Mouse (Mus musculus): Measurements from ENCODE around the gene Rbfox1. TPM values are rescaled to one million over a fixed set of nuclear protein-coding genes. Genes with fewer than 3 reads are reported as not detected.

Rbfox1 gene
- polyA plus RNA-seq, 1 experiment from 2014 or later = 3.3 TPM

DNA sequence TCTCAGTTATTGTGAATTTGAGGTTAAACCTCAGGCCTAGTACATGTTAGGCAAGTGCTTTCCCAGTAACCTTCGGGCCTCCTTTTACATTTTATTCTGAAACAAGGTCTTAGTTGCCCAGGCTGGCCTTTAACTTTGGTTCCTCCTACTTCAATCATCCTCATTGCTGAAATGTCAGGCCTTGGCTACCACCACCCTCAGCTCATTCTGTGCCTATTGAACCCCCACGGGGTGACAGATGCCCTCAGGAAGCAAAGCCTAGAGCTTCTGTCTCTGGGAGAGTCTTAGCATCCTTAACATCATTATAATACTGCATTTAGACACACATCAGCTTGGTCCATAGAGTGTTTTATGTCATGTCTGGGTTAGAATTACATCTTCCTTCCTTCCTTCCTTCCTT, 1162.3 kb downstream of the Rbfox1 start:
- no peaks in the 10 kb centered on the region for H3K36me3 ChIP-seq (ENCODE audit: insufficient read depth, low read length)
- H3K4me2 ChIP-seq (ENCODE audit: low read length) = no peak overlapping the region
- no peaks in the 10 kb centered on the region for H3K27me3 ChIP-seq (ENCODE audit: insufficient read depth, low read length)
- no peak overlapping the region for H3K9ac ChIP-seq (ENCODE audit: low read depth, low read length)
- H3K9me3 ChIP-seq (replicated peaks; ENCODE audit: low read length) = no peaks in the 10 kb centered on the region
- ATAC-seq (replicated peaks; ENCODE audit: low FRiP score, low read depth) = no peak
- no peak for TF ChIP-seq CTCF (IDR thresholded peaks at IDR 0.05; ENCODE audit: low read depth)
- no peak for DNase-seq (ENCODE audit: low spot score)
- 82% methylated on average over 2 of the region's 2 CpGs for WGBS
- H3K27ac ChIP-seq = no peak overlapping the region
- no peak overlapping the region for H3K4me3 ChIP-seq (replicated peaks; ENCODE audit: low read depth, low read length)
- no peaks in the 10 kb centered on the region for H3K4me1 ChIP-seq (replicated peaks; ENCODE audit: insufficient read depth, low read length)

DNA sequence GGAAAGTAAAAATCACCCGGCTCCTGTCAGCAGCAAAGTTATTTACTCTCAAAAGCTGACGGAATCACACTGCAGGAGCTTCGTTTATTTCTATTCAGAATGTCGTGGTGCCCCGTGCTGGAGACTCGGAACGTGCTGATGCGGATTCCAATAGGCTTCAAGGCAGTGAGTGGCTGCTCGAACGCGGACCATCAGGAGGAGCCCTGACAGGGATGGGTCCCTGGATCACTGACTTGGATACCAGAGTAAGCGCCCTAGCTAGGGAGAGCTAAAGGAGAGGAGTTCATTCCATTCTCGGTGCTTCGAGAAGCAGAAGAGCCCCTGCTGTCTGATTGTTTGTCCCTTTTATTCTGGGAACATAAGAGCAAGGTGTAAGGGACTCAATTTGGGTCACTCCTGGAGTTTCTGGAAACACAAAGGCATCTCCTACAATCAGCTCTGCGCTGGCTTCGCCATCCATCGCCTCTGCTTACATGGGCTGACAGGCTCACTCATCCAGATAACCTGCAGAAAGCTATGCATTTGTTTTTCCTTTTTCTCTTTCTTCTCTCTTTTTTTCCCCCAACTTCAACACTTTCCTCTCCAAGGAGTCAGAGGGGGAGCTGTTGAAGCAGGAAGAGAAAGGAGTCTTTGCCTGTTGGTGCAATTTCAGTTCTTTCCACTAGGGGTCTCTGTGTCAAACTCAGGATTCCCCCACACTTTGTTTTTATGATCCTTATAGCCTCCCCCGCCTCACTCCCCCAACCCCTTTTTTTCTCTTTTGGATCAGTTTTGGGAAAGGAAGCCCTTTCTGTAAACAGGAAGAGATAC, 1164.2 kb downstream of the Rbfox1 start:
- no peak for ATAC-seq (replicated peaks; ENCODE audit: low FRiP score, low read depth)
- Histone ChIP-seq H3K27ac (no peak overlapping the region), H3K4me1 (replicated peaks; ENCODE audit: insufficient read depth, low read length) (no peaks in the 10 kb centered on the region), H3K4me3 (replicated peaks; ENCODE audit: low read depth, low read length) (no peak overlapping the region), H3K9me3 (replicated peaks; ENCODE audit: low read length) (no peaks in the 10 kb centered on the region), H3K36me3 (ENCODE audit: insufficient read depth, low read length) (no peaks in the 10 kb centered on the region), H3K4me2 (ENCODE audit: low read length) (peak overlapping the region; percentile 34), H3K9ac (ENCODE audit: low read depth, low read length) (peak overlapping the region; percentile 20; the same call in 1 of the 2 replicates), H3K27me3 (ENCODE audit: insufficient read depth, low read length) (no peaks in the 10 kb centered on the region)
- peak; percentile 85 for DNase-seq (ENCODE audit: low spot score)
- peak; percentile 86 for TF ChIP-seq CTCF (IDR thresholded peaks at IDR 0.05; ENCODE audit: low read depth)
- 20% methylated on average over 18 of the region's 18 CpGs for WGBS

DNA sequence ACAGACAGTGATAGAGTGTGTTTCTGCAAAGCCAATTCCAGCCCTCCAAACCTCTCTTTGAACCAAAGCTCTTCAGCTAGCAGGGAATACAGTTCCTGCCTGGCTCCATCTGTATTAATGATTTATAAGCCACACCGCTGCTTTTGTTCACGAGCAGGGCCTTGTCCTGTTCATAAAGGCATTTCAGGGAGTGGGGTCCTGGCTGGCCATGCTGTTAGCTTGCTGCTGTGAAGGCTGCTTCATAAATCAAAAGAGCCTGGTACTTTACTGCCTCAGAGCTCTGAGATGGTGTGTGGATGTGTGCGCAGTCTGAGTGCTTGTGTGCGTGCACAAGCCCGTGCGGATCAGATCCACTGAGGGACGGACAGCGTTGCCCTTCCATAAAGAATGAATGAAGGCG, 1165.8 kb downstream of the Rbfox1 start:
- no peaks in the 10 kb centered on the region for H3K4me1 ChIP-seq (replicated peaks; ENCODE audit: insufficient read depth, low read length)
- no peaks in the 10 kb centered on the region for H3K9me3 ChIP-seq (replicated peaks; ENCODE audit: low read length)
- no peak overlapping the region for H3K4me3 ChIP-seq (replicated peaks; ENCODE audit: low read depth, low read length)
- no peaks in the 10 kb centered on the region for H3K27me3 ChIP-seq (ENCODE audit: insufficient read depth, low read length)
- no peak overlapping the region for H3K9ac ChIP-seq (ENCODE audit: low read depth, low read length)
- no peak for TF ChIP-seq CTCF (IDR thresholded peaks at IDR 0.05; ENCODE audit: low read depth)
- no peak overlapping the region for H3K27ac ChIP-seq
- 32% methylated on average over 9 of the region's 9 CpGs for WGBS
- ATAC-seq (replicated peaks; ENCODE audit: low FRiP score, low read depth) (no peak; the same call in 1 of the 2 replicates), DNase-seq (ENCODE audit: low spot score) (peak; percentile 45)
- no peak overlapping the region for H3K4me2 ChIP-seq (ENCODE audit: low read length)
- no peaks in the 10 kb centered on the region for H3K36me3 ChIP-seq (ENCODE audit: insufficient read depth, low read length)

GRCm38 (mm10) chr16:7051991-7052390, 1166.8 kb downstream of the Rbfox1 start:
- 43% methylated on average over 9 of the region's 9 CpGs for WGBS
- no peak overlapping the region for H3K4me2 ChIP-seq (ENCODE audit: low read length)
- no peak for TF ChIP-seq CTCF (IDR thresholded peaks at IDR 0.05; ENCODE audit: low read depth)
- H3K27ac ChIP-seq = no peak overlapping the region
- H3K27me3 ChIP-seq (ENCODE audit: insufficient read depth, low read length) = no peaks in the 10 kb centered on the region
- no peaks in the 10 kb centered on the region for H3K4me1 ChIP-seq (replicated peaks; ENCODE audit: insufficient read depth, low read length)
- ATAC-seq (replicated peaks; ENCODE audit: low FRiP score, low read depth) (no peak), DNase-seq (ENCODE audit: low spot score) (peak; percentile 34)
- H3K4me3 ChIP-seq (replicated peaks; ENCODE audit: low read depth, low read length) = no peak overlapping the region
- no peaks in the 10 kb centered on the region for H3K9me3 ChIP-seq (replicated peaks; ENCODE audit: low read length)
- no peak overlapping the region for H3K9ac ChIP-seq (ENCODE audit: low read depth, low read length)
- no peaks in the 10 kb centered on the region for H3K36me3 ChIP-seq (ENCODE audit: insufficient read depth, low read length)

DNA sequence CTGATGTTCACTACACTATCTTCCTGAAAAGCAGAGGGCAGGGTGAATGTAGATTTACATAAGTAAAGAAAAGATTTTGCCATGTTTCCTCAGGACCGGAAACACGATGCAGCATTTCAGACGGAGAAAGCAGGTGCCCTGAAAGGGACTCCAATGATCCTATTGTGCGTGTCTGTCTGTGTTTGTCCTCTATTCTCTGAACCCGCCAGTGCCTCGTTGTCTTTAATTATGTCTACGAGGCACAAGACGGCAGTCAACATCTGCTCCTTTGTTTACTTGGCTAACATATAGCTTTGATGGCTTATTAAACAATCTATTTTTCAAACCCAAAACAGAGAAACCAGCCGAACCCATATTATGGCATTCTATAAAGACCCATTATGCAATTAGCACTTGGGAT, 1167.3 kb downstream of the Rbfox1 start:
- TF ChIP-seq CTCF (IDR thresholded peaks at IDR 0.05; ENCODE audit: low read depth) = no peak
- ATAC-seq (replicated peaks; ENCODE audit: low FRiP score, low read depth) = no peak
- no peak overlapping the region for H3K4me2 ChIP-seq (ENCODE audit: low read length)
- no peaks in the 10 kb centered on the region for H3K27me3 ChIP-seq (ENCODE audit: insufficient read depth, low read length)
- H3K9me3 ChIP-seq (replicated peaks; ENCODE audit: low read length) = no peaks in the 10 kb centered on the region
- no peak for DNase-seq (ENCODE audit: low spot score)
- no peak overlapping the region for H3K4me3 ChIP-seq (replicated peaks; ENCODE audit: low read depth, low read length)
- H3K27ac ChIP-seq = no peak overlapping the region
- H3K9ac ChIP-seq (ENCODE audit: low read depth, low read length) = no peak overlapping the region
- no peaks in the 10 kb centered on the region for H3K4me1 ChIP-seq (replicated peaks; ENCODE audit: insufficient read depth, low read length)
- H3K36me3 ChIP-seq (ENCODE audit: insufficient read depth, low read length) = no peaks in the 10 kb centered on the region
- whole genome bisulfite sequencing = 59% methylated on average over 9 of the region's 9 CpGs

- Histone ChIP-seq H3K9ac (ENCODE audit: low read depth, low read length) (no peak overlapping the region), H3K36me3 (ENCODE audit: insufficient read depth, low read length) (no peaks in the 10 kb centered on the region), H3K9me3 (replicated peaks; ENCODE audit: low read length) (no peaks in the 10 kb centered on the region), H3K27ac (no peak overlapping the region), H3K4me3 (replicated peaks; ENCODE audit: low read depth, low read length) (no peak overlapping the region), H3K27me3 (ENCODE audit: insufficient read depth, low read length) (no peaks in the 10 kb centered on the region), H3K4me2 (ENCODE audit: low read length) (no peak overlapping the region), H3K4me1 (replicated peaks; ENCODE audit: insufficient read depth, low read length) (no peaks in the 10 kb centered on the region)
- no peak for ATAC-seq (replicated peaks; ENCODE audit: low FRiP score, low read depth)
- TF ChIP-seq CTCF (IDR thresholded peaks at IDR 0.05; ENCODE audit: low read depth) = no peak
- WGBS = 67% methylated on average over 3 of the region's 3 CpGs
- DNase-seq (ENCODE audit: low spot score) = no peak
Measured at GRCm38 (mm10) chr16:7057789-7058188, 1172.6 kb downstream of the Rbfox1 start.

Measured in kidney, postnatal 0 days (tissue).